Mouse (Mus musculus) testis, adult 2 months (tissue): ENCODE measurements around the gene Gck.

Experiments
- CTCF ChIP-seq: fragments of 200-500 bp; IDR thresholded peaks from 2 replicates; pipeline ENCODE4 v1.5.1; 2012; ENCODE audit warnings: low read depth, mild to moderate bottlenecking, inconsistent platforms, low read length, moderate library complexity; ENCODE audit not compliant: control insufficient read depth, insufficient read depth, insufficient replicate concordance
- POLR2A ChIP-seq: fragments of 200-500 bp; IDR thresholded peaks from 2 replicates; pipeline ENCODE4 v1.6.1; 2012; ENCODE audit warnings: low read depth, mild to moderate bottlenecking, inconsistent platforms, low read length, moderate library complexity; ENCODE audit not compliant: control insufficient read depth

DNA sequence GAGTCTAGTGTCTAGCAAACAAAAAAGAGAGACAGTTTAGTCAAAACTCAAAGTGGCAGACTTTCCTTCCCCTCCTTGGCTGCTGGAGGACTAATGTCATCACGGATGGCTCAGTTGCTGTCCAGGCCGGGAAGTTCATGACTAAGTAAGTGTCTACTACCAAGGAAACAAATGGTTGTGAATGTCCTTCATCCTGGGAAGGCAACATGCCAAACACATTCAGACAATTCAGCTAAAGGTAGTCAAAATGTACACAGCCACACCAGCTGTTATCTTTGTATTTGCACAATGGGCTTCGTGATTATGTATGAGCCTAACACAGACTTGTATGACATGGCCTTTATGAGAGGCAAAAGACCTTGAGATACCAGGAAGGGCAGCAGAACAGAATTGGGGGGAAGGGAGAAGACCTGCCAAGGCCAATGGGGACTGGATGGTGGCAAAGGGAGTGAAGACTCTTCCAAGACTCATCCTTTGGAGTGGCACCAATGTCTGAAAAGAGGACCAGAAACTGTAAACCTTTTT, 23.1 kb downstream of the Gck start:
- no peak for TF ChIP-seq CTCF
- TF ChIP-seq POLR2A = no peak
